Mouse (Mus musculus) spleen, adult 2 months (tissue): ENCODE data around the gene Fam217b.

Experiments used
- CTCF ChIP-seq: fragments of 200-500 bp; IDR thresholded peaks from 2 replicates; pipeline ENCODE4 v1.5.1; 2011; ENCODE audit warnings: mild to moderate bottlenecking, inconsistent platforms; ENCODE audit not compliant: insufficient read depth, insufficient read length, insufficient replicate concordance; ENCODE audit errors: extremely low read depth
- POLR2A ChIP-seq: fragments of 200-500 bp; IDR thresholded peaks from 2 replicates; pipeline ENCODE4 v1.6.1; 2011; ENCODE audit warnings: low read depth, low read length, inconsistent platforms

GRCm38 (mm10) chr2:178450236-178450635, 35.9 kb downstream of the Fam217b start:
- TF ChIP-seq CTCF: no peak
- TF ChIP-seq POLR2A: no peak
